Mouse (Mus musculus) spleen, adult 12 weeks (tissue): ENCODE data around the gene Pcif1.

Experiments used
- DNase-seq: peaks from one replicate; pipeline ENCODE4 v3.0.0; 2022; ENCODE audit warnings: low spot score

The Pcif1 gene

GRCm38 (mm10) chr2:164894048-164894447 is 14.9 kb downstream of the Pcif1 start:
- no peak for DNase-seq

GRCm38 (mm10) chr2:164894644-164895043 is 15.5 kb downstream of the Pcif1 start:
- no peak for DNase-seq

GRCm38 (mm10) chr2:164895885-164896284 is 16.8 kb downstream of the Pcif1 start:
- DNase-seq, result no peak

GRCm38 (mm10) chr2:164898008-164898407 is 18.9 kb downstream of the Pcif1 start:
- DNase-seq, result no peak

GRCm38 (mm10) chr2:164899034-164899433 is 19.9 kb downstream of the Pcif1 start:
- no peak for DNase-seq

GRCm38 (mm10) chr2:164899723-164900459 is 20.8 kb downstream of the Pcif1 start:
- no peak for DNase-seq

DNA sequence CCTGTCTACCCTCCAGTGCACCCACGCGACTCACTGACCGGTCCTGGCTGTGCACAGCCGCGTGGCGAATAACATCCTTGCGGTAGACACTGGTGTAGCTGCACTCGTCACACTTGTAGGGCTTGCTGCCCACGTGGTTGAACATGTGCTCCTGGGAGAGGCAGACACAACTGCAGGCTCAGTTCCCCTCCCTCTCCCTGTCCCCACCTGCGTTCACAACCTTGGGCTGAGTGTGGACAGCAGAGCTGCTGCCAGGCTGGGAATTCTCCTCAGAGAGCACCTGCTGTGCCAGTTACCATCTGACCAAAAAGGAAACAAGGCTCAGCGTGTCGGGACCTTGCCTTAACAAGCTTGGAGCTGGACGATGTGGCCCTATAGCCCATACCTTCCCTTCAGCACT is 22.3 kb downstream of the Pcif1 start:
- no peak for DNase-seq

- DNase-seq, result no peak
These were observed 24.4 kb downstream of the Pcif1 start for GRCm38 (mm10) chr2:164903496-164903895.

DNA sequence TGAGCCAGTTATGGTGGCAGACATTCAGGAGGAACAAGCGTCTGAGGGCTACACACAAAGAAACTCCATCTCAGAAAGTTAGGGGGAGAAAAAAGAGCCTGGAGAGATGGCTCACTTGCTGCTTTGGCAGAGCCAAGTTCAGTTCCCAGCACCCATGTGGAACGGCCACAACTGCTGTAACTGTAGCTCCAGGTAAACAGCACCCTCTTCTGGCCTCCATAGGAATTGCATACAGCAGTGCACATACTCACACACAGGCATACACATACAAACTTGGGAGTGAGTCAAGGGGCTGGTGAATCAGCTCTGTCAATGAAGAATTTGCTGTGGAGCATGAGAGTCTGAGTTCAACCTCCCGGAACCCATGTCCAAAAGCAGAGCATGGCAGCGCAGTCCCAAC is 27.0 kb downstream of the Pcif1 start:
- no peak for DNase-seq

DNA sequence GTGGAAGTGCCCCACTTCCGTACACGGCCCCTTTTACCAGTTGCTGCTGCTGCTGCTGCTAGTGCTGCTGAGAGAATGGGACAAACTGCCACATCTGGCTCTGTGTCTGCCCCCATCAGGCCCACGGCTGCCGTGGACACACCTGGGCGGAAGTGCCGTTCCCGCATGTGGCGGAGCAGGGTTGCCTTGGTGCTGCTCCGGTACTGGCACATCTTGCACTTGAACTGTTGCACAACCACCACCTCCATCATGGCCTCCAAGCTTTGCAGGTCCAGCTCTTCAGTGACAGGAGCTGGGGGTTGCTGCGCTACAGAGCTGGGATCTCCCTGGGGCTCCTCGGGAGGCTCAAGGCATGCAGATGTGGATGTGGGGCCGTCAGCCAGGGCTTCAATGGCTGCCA is 28.4 kb downstream of the Pcif1 start:
- no peak for DNase-seq

- no peak for DNase-seq
These were observed 28.9 kb downstream of the Pcif1 start for GRCm38 (mm10) chr2:164908011-164908410.

GRCm38 (mm10) chr2:164909100-164909499 is 30.0 kb downstream of the Pcif1 start:
- DNase-seq, result no peak

DNA sequence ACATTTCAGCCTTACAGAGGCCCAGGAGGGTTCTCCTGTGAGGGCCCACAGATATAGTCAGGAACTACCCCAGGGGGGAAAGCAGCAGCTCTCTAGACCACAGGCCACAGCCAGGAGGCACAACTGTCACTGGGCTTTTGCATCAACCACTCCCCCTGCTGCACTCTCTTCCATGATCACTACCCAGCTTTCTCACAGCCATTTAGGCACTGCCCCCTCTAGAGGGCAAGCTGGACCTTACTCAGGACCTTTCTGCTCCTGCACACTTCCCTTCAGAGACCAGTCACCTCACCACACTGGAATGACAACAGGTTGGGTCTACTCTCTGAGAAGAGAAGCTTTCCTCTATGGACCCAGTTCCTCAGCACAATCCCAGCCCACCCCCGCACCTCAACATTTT is 30.4 kb downstream of the Pcif1 start:
- DNase-seq, result no peak

GRCm38 (mm10) chr2:164910360-164911061 is 31.4 kb downstream of the Pcif1 start:
- peak; percentile 49 for DNase-seq

DNA sequence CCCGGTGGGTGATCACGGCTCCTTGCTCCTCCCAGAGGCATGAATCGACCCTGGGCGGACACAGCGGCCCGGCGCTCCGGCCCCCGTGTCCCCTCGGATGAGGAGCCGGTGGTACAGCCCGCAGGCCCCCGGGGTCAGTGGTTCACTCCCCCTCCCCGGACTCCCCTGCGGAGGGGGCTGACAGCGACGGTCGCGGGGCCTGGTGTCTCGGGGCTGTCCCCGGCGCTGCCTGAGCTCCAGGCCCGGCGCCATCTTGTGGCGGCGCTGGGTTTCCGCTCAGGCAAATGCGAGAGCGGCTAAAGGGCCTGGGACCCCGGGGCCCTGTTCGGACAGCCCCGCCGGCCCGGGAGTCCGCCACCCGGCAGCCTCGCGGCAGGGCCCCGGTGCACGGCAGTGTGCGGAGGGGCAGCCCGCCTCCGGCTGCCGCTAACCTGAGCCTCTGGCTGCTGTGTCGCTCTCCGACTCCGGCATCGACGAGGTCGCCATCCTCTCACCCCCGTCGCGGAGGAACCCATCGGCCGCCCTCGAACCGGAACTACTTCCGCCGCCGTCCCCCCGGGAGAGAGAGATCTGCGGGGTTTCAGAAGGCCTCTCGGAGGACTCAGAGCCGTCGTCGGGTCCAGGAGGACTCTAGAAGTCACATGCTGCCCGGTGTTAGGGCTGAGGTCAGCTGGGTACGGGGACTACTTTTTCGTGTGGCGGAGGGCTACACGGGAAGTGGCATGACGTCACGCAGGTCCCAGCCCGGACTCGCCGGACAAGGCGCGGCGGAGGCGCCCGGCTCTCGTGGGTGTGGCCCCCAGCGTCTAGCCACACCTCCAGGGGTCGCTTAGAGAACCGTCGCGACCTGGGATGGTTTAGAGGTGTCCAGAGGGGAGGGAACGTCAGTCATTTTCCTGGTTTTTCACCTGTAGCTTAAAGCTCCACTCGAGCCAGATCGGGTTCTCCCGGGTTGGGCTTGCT is 32.3 kb downstream of the Pcif1 start, which contains the start of gene Zfp335:
Zfp335 (minus strand) TSS at position 672 of the 963 bp plus-strand sequence.
- DNase-seq, result peak; percentile 93

GRCm38 (mm10) chr2:164912151-164912550 is 33.0 kb downstream of the Pcif1 start:
- no peak for DNase-seq

- DNase-seq, result no peak
These were observed 33.8 kb downstream of the Pcif1 start for GRCm38 (mm10) chr2:164912749-164913427.

DNA sequence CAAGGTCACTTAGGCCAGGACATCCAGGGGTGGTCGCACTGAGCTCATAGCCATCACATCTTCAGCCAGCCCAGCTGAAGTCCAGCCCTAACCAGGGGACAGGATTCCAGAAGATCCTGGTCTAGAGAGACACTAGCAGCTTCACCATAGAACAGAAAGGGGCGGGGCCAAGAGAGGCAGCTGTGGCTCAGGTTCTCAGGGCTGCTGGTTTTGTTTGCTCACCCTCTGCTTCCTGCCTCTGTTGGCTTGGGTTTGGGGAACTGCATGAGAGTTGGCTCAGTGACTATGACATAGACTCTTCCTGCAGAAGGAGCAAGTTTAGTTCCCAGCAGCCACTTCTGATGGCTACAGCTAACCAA is 34.3 kb downstream of the Pcif1 start:
- peak; percentile 54 for DNase-seq

DNA sequence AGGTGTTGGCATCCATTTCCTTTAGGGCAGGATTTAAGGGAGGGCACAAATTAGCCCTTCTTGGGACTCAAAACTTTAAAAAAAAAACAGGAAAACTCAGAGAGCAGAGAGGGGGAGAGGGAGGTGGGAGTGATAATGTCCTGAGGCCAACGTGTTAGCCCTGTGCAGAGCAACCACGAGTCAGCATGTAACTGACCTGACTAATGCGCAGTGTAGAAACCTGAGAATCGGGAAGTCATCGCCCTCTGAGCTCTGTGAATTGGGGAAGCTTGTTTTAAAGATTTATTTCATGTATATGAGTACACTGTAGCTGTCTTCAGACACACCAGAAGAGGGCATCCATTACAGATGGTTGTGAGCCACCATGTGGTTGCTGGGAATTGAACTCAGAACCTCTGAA is 37.7 kb downstream of the Pcif1 start:
- no peak for DNase-seq

- DNase-seq, result no peak
These were observed 38.3 kb downstream of the Pcif1 start for GRCm38 (mm10) chr2:164917371-164917770.

GRCm38 (mm10) chr2:164918325-164918724 is 39.2 kb downstream of the Pcif1 start:
- DNase-seq, result no peak

- DNase-seq, result no peak
These were observed 42.9 kb downstream of the Pcif1 start for GRCm38 (mm10) chr2:164921984-164922383.
